Mouse (Mus musculus) MEL (cell line): Measurements from ENCODE around the gene Sel1l. TPM values are rescaled to one million over a fixed set of nuclear protein-coding genes. Genes with fewer than 3 reads are reported as not detected.
"Not testable (repeated sequence)": the region's sequence is repeated elsewhere in the genome, so short reads cannot be mapped to it uniquely, and the experiment has no call there.

Source experiments
- DNase-seq: peaks from one replicate; pipeline ENCODE4 v3.0.0; 2011; ENCODE audit warnings: low read depth, low spot score
- H3K27ac ChIP-seq: 2 replicates; pipeline ENCODE4 v1.5.1; 2012; ENCODE audit warnings: low read depth, mild to moderate bottlenecking, control low read depth, low read length, moderate library complexity; ENCODE audit not compliant: control insufficient read depth
- H3K27me3 ChIP-seq, 2 experiments: fragments of 150-350 bp in 1 of 2; sonication (generic) in 1 of 2; 2 replicates each; pipeline ENCODE4 v1.6.1; 2012; ENCODE audit warnings: low read length in 2 of 2, mild to moderate bottlenecking in 2 of 2, improper control_type of control experiment in 1 of 2, moderate library complexity in 1 of 2; ENCODE audit not compliant: insufficient read depth in 2 of 2, control insufficient read depth in 1 of 2
- H3K36me3 ChIP-seq, 2 experiments: 2 replicates each; pipeline ENCODE4 v1.6.1; 2012 to 2014; ENCODE audit warnings: low read length in 2 of 2, improper control_type of control experiment in 1 of 2, inconsistent platforms in 1 of 2, mild to moderate bottlenecking in 1 of 2; ENCODE audit not compliant: insufficient read depth in 2 of 2, control insufficient read depth in 1 of 2
- H3K4me1 ChIP-seq, 2 experiments: fragments of 150-350 bp in 1 of 2; sonication (generic) in 1 of 2; 2 replicates each; pipeline ENCODE4 v1.6.1; 2012; ENCODE audit warnings: low read length in 2 of 2, improper control_type of control experiment in 1 of 2, mild to moderate bottlenecking in 1 of 2; ENCODE audit not compliant: insufficient read depth in 2 of 2, control insufficient read depth in 1 of 2
- H3K4me3 ChIP-seq, 2 experiments: fragments of 150-350 bp in 1 of 2; sonication (generic) in 1 of 2; 2 replicates each; pipeline ENCODE4 v1.5.1; 2012; ENCODE audit warnings: low read depth in 2 of 2, low read length in 2 of 2, mild to moderate bottlenecking in 2 of 2, moderate library complexity in 2 of 2, control low read depth in 1 of 2, improper control_type of control experiment in 1 of 2; ENCODE audit not compliant: control insufficient read depth in 1 of 2, insufficient read depth in 1 of 2
- H3K79me2 ChIP-seq: 2 replicates; pipeline ENCODE4 v1.6.1; 2012; ENCODE audit warnings: mild to moderate bottlenecking, low read length, moderate library complexity; ENCODE audit not compliant: control insufficient read depth, poor library complexity, insufficient read depth
- H3K9ac ChIP-seq: 2 replicates; pipeline ENCODE4 v1.6.1; 2012; ENCODE audit warnings: low read depth, mild to moderate bottlenecking, control low read depth, low read length, moderate library complexity; ENCODE audit not compliant: control insufficient read depth, poor library complexity, severe bottlenecking
- H3K9me3 ChIP-seq: fragments of 150-350 bp; sonication (generic); replicated peaks from 2 replicates; pipeline ENCODE4 v1.6.1; 2012; ENCODE audit warnings: mild to moderate bottlenecking, low read length, improper control_type of control experiment, moderate library complexity; ENCODE audit not compliant: insufficient read depth
- CTCF ChIP-seq, 3 experiments: IDR thresholded peaks in 2 of 3; conservative IDR thresholded peaks in 1 of 3; 2 replicates each; pipeline ENCODE4 v1.5.1; 2011 to 2012; ENCODE audit warnings: low read length in 3 of 3, low read depth in 2 of 3, mild to moderate bottlenecking in 2 of 3, improper control_type of control experiment in 1 of 3, inconsistent platforms in 1 of 3, mixed read lengths in 1 of 3, moderate library complexity in 1 of 3; ENCODE audit not compliant: control insufficient read depth in 1 of 3, insufficient read depth in 1 of 3, poor library complexity in 1 of 3, severe bottlenecking in 1 of 3
- ETS1 ChIP-seq: IDR thresholded peaks from 2 replicates; pipeline ENCODE4 v1.6.1; 2012; ENCODE audit warnings: low read depth, mild to moderate bottlenecking, inconsistent platforms, low read length, improper control_type of control experiment, moderate library complexity
- JUND ChIP-seq: IDR thresholded peaks from 2 replicates; pipeline ENCODE4 v1.6.1; 2011; ENCODE audit warnings: low read depth, mild to moderate bottlenecking, improper control_type of control experiment, low read length
- MAFK ChIP-seq: IDR thresholded peaks from 2 replicates; pipeline ENCODE4 v1.6.1; 2011; ENCODE audit warnings: low read depth, mild to moderate bottlenecking, low read length, improper control_type of control experiment, borderline replicate concordance
- MXI1 ChIP-seq: IDR thresholded peaks from 2 replicates; pipeline ENCODE4 v1.6.1; 2011; ENCODE audit warnings: mild to moderate bottlenecking, low read depth, low read length, improper control_type of control experiment
- POLR2A ChIP-seq, 2 experiments: IDR thresholded peaks; 2 replicates each; pipeline ENCODE4 v1.6.1; 2011 to 2012; ENCODE audit warnings: low read length in 2 of 2, mild to moderate bottlenecking in 2 of 2, control low read depth in 1 of 2, improper control_type of control experiment in 1 of 2, low read depth in 1 of 2, moderate library complexity in 1 of 2; ENCODE audit not compliant: control insufficient read depth in 1 of 2, insufficient read depth in 1 of 2, poor library complexity in 1 of 2
- POLR2AphosphoS5 ChIP-seq: IDR thresholded peaks from 2 replicates; pipeline ENCODE4 v1.6.1; 2012; ENCODE audit warnings: low read depth, borderline replicate concordance, mild to moderate bottlenecking, inconsistent platforms, low read length, moderate library complexity, mixed read lengths
- RCOR1 ChIP-seq: IDR thresholded peaks from 2 replicates; pipeline ENCODE4 v1.6.1; 2012; ENCODE audit warnings: low read depth, mild to moderate bottlenecking, inconsistent platforms, low read length, improper control_type of control experiment
- USF1 ChIP-seq: IDR thresholded peaks from 2 replicates; pipeline ENCODE4 v1.6.1; 2014; ENCODE audit warnings: low read depth, mild to moderate bottlenecking, inconsistent platforms, low read length, improper control_type of control experiment, moderate library complexity
- ZC3H11A ChIP-seq: IDR thresholded peaks from 2 replicates; pipeline ENCODE4 v1.6.1; 2012; ENCODE audit warnings: low read depth, mild to moderate bottlenecking, inconsistent platforms, low read length, improper control_type of control experiment
- ZKSCAN1 ChIP-seq: IDR thresholded peaks from 2 replicates; pipeline ENCODE4 v1.6.1; 2012; ENCODE audit warnings: low read depth, mild to moderate bottlenecking, inconsistent platforms, low read length, improper control_type of control experiment, moderate library complexity
- ZNF384 ChIP-seq: IDR thresholded peaks from 2 replicates; pipeline ENCODE4 v1.6.1; 2012; ENCODE audit warnings: low read depth, mild to moderate bottlenecking, inconsistent platforms, low read length, improper control_type of control experiment
- polyA plus RNA-seq, 2 experiments: library from polyadenylated mRNA; stranded (reverse) in 1 of 2; unstranded in 1 of 2; fragments of >175 nt in 1 of 2; fragments of >200 nt in 1 of 2; gene quantifications; 2 replicates each; pipeline versions ENCODE4 v1.2.1 to v1.2.4; 2012; ENCODE audit warnings: low replicate concordance in 2 of 2, low read depth in 1 of 2; ENCODE audit not compliant: insufficient read length in 2 of 2, insufficient read depth in 1 of 2, missing spikeins in 1 of 2
- total RNA-seq: library from RNA; depleted of rRNA; stranded (reverse); fragments of 300-350 nt; gene quantifications from 2 replicates; pipeline ENCODE4 v1.2.3, GENCODE M21; 2012

Gene Sel1l
- total and polyA plus RNA-seq, 3 experiments = 32.0 to 299 (median 35.6) TPM

DNA sequence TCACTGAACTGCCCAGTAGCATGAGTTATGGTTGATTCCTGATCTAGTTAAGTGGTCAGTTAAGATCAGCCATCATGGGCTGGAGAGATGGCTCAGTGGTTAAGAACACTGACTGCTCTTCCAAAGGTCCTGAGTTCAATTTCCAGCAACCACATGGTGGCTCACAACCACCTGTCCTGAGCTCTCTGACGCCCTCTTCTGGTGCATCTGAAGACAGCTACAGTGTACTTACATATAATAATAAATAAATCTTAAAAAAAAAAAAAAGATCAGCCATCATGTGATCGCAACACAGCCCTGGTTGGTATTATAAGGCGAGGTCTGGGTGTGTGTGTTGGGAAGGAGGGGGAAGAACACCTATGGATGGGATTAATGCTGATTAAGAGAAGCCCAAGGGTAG, 60.5 kb downstream of the Sel1l start:
- not testable (repeated sequence) for H3K9me3 ChIP-seq, H3K9ac ChIP-seq, H3K27ac ChIP-seq, H3K4me3 ChIP-seq, H3K36me3 ChIP-seq, H3K79me2 ChIP-seq
- peak; percentile 21 for DNase-seq
- TF ChIP-seq ZNF384 = 0 out of 2 replicates have a peak, but pooled peaks have one; percentile 21
- TF ChIP-seq CTCF (IDR thresholded peaks at IDR 0.05 in 2 of 3, conservative IDR thresholded peaks at IDR 0.05 in 1 of 3; ENCODE audit: control insufficient read depth in 1 of 3, insufficient read depth in 1 of 3, low read depth in 2 of 3, low read length in 3 of 3, poor library complexity in 1 of 3, severe bottlenecking in 1 of 3) = peak in 1 of 3 experiments; percentile 18; a peak in 1 of 6 replicates
- TF ChIP-seq, all 39 proteins: peak for 2; not testable (repeated sequence) for 37
- not testable (repeated sequence) for H3K27me3 ChIP-seq, H3K4me1 ChIP-seq

GRCm38 (mm10) chr12:91787959-91788437, 61.0 kb downstream of the Sel1l start, which contains the start of gene Ston2:
Gene Ston2 (minus strand): TSS chr12:91788387.
- H3K36me3 ChIP-seq = no peaks in the 10 kb centered on the region
- no peak for DNase-seq
- H3K27me3 ChIP-seq = no peaks in the 10 kb centered on the region; a peak in 1 of 4 replicates
- H3K27ac ChIP-seq = no peak within 1 kb of the TSS
- no peak within 1 kb of the TSS for H3K9ac ChIP-seq
- TF ChIP-seq POLR2A (IDR thresholded peaks at IDR 0.05; ENCODE audit: control insufficient read depth in 1 of 2, insufficient read depth in 1 of 2, low read depth in 1 of 2, low read length in 2 of 2, poor library complexity in 1 of 2) (no peak), ZC3H11A (no peak), MAFK (no peak)
- no peak within 1 kb of the TSS for H3K4me3 ChIP-seq
- 0 out of 4 replicates have a peak, but pooled peaks cover 0 to 4% of the 10 kb centered on the region in 2 experiments for H3K4me1 ChIP-seq
- H3K9me3 ChIP-seq = no peaks in the 10 kb centered on the region
- H3K79me2 ChIP-seq = no peaks in the 10 kb centered on the region

DNA sequence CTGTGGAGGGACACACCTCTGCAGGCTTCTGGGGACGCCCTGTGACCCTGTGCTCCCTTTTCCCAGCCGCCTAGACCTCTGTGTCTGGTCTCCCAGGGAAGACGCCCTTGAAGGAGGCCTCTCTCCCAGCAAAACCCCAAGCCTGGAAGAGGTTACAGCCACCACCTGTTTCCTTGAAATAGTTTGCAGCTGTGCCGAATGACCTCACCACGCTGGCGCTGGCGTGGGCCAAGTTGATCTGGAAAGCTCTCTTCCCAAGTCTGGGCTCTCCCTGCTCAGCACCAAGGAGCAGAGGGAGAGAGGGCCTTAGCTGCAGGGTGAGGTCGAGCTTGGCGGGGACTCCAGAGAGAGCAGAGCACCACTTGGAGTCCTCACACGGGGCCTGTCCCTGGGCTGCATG, 62.6 kb downstream of the Sel1l start:
- H3K27me3 ChIP-seq = no peaks in the 10 kb centered on the region; a peak in 1 of 4 replicates
- DNase-seq = no peak
- TF ChIP-seq ZKSCAN1 (no peak), MXI1 (no peak), JUND (no peak), USF1 (no peak)
- TF ChIP-seq, all 39 proteins: peak for 0
- H3K4me1 ChIP-seq = 0 out of 4 replicates have a peak, but pooled peaks cover 0 to 4% of the 10 kb centered on the region in 2 experiments
- no peaks in the 10 kb centered on the region for H3K36me3 ChIP-seq
- H3K4me3 ChIP-seq = no peak overlapping the region
- H3K9me3 ChIP-seq = no peaks in the 10 kb centered on the region
- no peak overlapping the region for H3K27ac ChIP-seq
- H3K9ac ChIP-seq = no peak overlapping the region
- H3K79me2 ChIP-seq = no peaks in the 10 kb centered on the region

GRCm38 (mm10) chr12:91781432-91781831, 67.5 kb downstream of the Sel1l start:
- Histone ChIP-seq H3K4me1 (no peaks in the 10 kb centered on the region), H3K79me2 (no peaks in the 10 kb centered on the region)

More at GRCm38 (mm10) chr12:91781432-91781831, 67.5 kb downstream of the Sel1l start:
- no peak overlapping the region for H3K27ac ChIP-seq
- no peak overlapping the region for H3K4me3 ChIP-seq
- TF ChIP-seq RCOR1 (no peak), POLR2AphosphoS5 (no peak), ZKSCAN1 (no peak), ETS1 (no peak)
- H3K9ac ChIP-seq = no peak overlapping the region
- no peaks in the 10 kb centered on the region for H3K9me3 ChIP-seq
- no peak for DNase-seq
- no peaks in the 10 kb centered on the region; a peak in 1 of 4 replicates for H3K27me3 ChIP-seq
- H3K36me3 ChIP-seq = no peaks in the 10 kb centered on the region
